Mouse (Mus musculus): ENCODE results near the gene Rpa1. TPM values are rescaled to one million over a fixed set of nuclear protein-coding genes. Genes with fewer than 3 reads are reported as not detected.

Gene Rpa1
- total and polyA plus RNA-seq, 3 experiments = 230 to 357 (median 287) TPM

DNA sequence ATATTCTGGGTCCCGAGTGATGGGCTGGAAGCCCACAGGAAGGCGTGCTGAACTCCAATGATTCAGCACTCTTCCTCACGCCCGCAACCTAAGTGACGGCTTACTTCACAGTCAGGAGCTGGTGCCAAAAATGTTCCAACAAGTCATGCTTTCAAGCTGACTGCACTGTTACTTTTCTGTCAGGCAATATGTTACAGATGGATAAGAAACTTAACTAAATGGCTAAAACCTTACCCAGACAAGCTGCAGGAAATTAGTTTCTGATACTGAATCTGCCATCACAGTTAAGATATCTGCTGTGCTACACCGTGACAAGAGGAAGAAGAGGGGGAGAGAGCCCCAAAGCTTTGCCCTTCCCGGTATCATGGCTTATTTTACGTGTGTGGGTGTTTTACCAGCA is 34.3 kb downstream of the Rpa1 start:
- Histone ChIP-seq H3K4me2 (ENCODE audit: insufficient read depth, low read depth, poor library complexity, severe bottlenecking) (no peak overlapping the region), H3K4me3 (replicated peaks in 1 of 3; ENCODE audit: low read depth in 2 of 3, low read length in 2 of 3, poor library complexity in 1 of 3) (no peak overlapping the region), H3K27ac (ENCODE audit: insufficient read depth, low read depth) (no peak overlapping the region), H3K9ac (ENCODE audit: insufficient read depth, low read depth) (no peak overlapping the region), H3K79me2 (replicated peaks; ENCODE audit: control insufficient read depth, extremely low read depth, insufficient read depth, poor library complexity, severe bottlenecking) (no peaks in the 10 kb centered on the region; the same call in 1 of the 2 replicates), H3K27me3 (replicated peaks) (no peaks in the 10 kb centered on the region), H3K9me3 (replicated peaks; ENCODE audit: low read length) (no peaks in the 10 kb centered on the region), H3K4me1 (ENCODE audit: control insufficient read depth in 1 of 2, insufficient read depth in 2 of 2) (peaks cover 3 to 9% of the 10 kb centered on the region in 2 experiments; a peak in 3 of 4 replicates), H3K36me3 (replicated peaks in 1 of 2; ENCODE audit: control insufficient read depth in 1 of 2, insufficient read depth in 1 of 2, low read length in 1 of 2) (peaks cover 74 to 94% of the 10 kb centered on the region in 2 experiments)
- dilution Hi-C loops (cut with MboI; ENCODE audit: extremely low pct_ligation_motif_present, extremely low pct_unique_long_range_greater_than_20kb, low sequenced_read_pairs) = no loop called here
- in situ Hi-C loops (cut with MboI; ENCODE audit: low pct_ligation_motif_present, low pct_unique_long_range_greater_than_20kb, low sequenced_read_pairs) = no loop called here
- TF ChIP-seq USF1 (IDR thresholded peaks at IDR 0.05; ENCODE audit: low read depth, low read length) (no peak), RAD21 (IDR thresholded peaks at IDR 0.05; ENCODE audit: low read depth, low read length) (no peak), BHLHE40 (IDR thresholded peaks at IDR 0.05; ENCODE audit: low read depth, low read length) (no peak), SMC3 (IDR thresholded peaks at IDR 0.05; ENCODE audit: low read depth, low read length) (no peak), MEF2A (IDR thresholded peaks at IDR 0.05; ENCODE audit: borderline replicate concordance, low read depth, low read length) (no peak), MYC (IDR thresholded peaks at IDR 0.05; ENCODE audit: low read depth, low read length) (no peak), EP300 (IDR thresholded peaks at IDR 0.05; ENCODE audit: low read length) (no peak), CHD2 (IDR thresholded peaks at IDR 0.05; ENCODE audit: low read length) (no peak), UBTF (IDR thresholded peaks at IDR 0.05; ENCODE audit: low read depth, low read length) (no peak), ZNF384 (IDR thresholded peaks at IDR 0.05; ENCODE audit: low read depth, low read length) (no peak), CTCF (conservative IDR thresholded peaks at IDR 0.05 in 1 of 2, IDR thresholded peaks at IDR 0.05 in 1 of 2; ENCODE audit: low read depth in 2 of 2, low read length in 2 of 2) (no peak), JUN (IDR thresholded peaks at IDR 0.05; ENCODE audit: insufficient read depth, low read depth, low read length) (no peak), HCFC1 (IDR thresholded peaks at IDR 0.05; ENCODE audit: low read depth, low read length) (no peak), RCOR1 (conservative IDR thresholded peaks at IDR 0.05; ENCODE audit: low read depth, low read length) (no peak), IRF4 (IDR thresholded peaks at IDR 0.05; ENCODE audit: low read depth, low read length) (no peak)
- no peak for DNase-seq (ENCODE audit: extremely low read depth)

GRCm38 (mm10) chr11:75311751-75312150 is 36.4 kb downstream of the Rpa1 start:
- Histone ChIP-seq H3K79me2 (replicated peaks; ENCODE audit: control insufficient read depth, extremely low read depth, insufficient read depth, poor library complexity, severe bottlenecking) (no peaks in the 10 kb centered on the region), H3K4me3 (replicated peaks in 1 of 3; ENCODE audit: low read depth in 2 of 3, low read length in 2 of 3, poor library complexity in 1 of 3) (no peak overlapping the region), H3K4me1 (ENCODE audit: control insufficient read depth in 1 of 2, insufficient read depth in 2 of 2) (no peaks in the 10 kb centered on the region), H3K9ac (ENCODE audit: insufficient read depth, low read depth) (no peak overlapping the region), H3K4me2 (ENCODE audit: insufficient read depth, low read depth, poor library complexity, severe bottlenecking) (no peak overlapping the region), H3K36me3 (replicated peaks in 1 of 2; ENCODE audit: control insufficient read depth in 1 of 2, insufficient read depth in 1 of 2, low read length in 1 of 2) (peaks cover 82 to 96% of the 10 kb centered on the region in 2 experiments), H3K27me3 (replicated peaks) (no peaks in the 10 kb centered on the region), H3K27ac (ENCODE audit: insufficient read depth, low read depth) (no peak overlapping the region), H3K9me3 (replicated peaks; ENCODE audit: low read length) (no peaks in the 10 kb centered on the region)
- dilution Hi-C loops (cut with MboI; ENCODE audit: extremely low pct_ligation_motif_present, extremely low pct_unique_long_range_greater_than_20kb, low sequenced_read_pairs) (no loop called here), in situ Hi-C loops (cut with MboI; ENCODE audit: low pct_ligation_motif_present, low pct_unique_long_range_greater_than_20kb, low sequenced_read_pairs) (no loop called here)
- no peak for DNase-seq (ENCODE audit: extremely low read depth)
- TF ChIP-seq E2F4 (IDR thresholded peaks at IDR 0.05; ENCODE audit: insufficient replicate concordance, low read depth, low read length) (no peak), KAT2A (IDR thresholded peaks at IDR 0.05; ENCODE audit: insufficient replicate concordance, low read length) (no peak), USF2 (conservative IDR thresholded peaks at IDR 0.05; ENCODE audit: low read depth, low read length) (no peak), TCF12 (IDR thresholded peaks at IDR 0.05; ENCODE audit: low read depth, low read length) (no peak), SMC3 (IDR thresholded peaks at IDR 0.05; ENCODE audit: low read depth, low read length) (no peak), ZMIZ1 (IDR thresholded peaks at IDR 0.05; ENCODE audit: low read depth, low read length) (no peak), USF1 (IDR thresholded peaks at IDR 0.05; ENCODE audit: low read depth, low read length) (no peak), SIN3A (IDR thresholded peaks at IDR 0.05; ENCODE audit: low read length) (no peak), BHLHE40 (IDR thresholded peaks at IDR 0.05; ENCODE audit: low read depth, low read length) (no peak), MAX (IDR thresholded peaks at IDR 0.05; ENCODE audit: low read length) (no peak), RAD21 (IDR thresholded peaks at IDR 0.05; ENCODE audit: low read depth, low read length) (no peak), NELFE (IDR thresholded peaks at IDR 0.05; ENCODE audit: low read depth, low read length) (no peak), NRF1 (IDR thresholded peaks at IDR 0.05; ENCODE audit: low read depth, low read length) (no peak), POLR2AphosphoS2 (IDR thresholded peaks at IDR 0.05; ENCODE audit: low read depth, low read length) (no peak), PAX5 (IDR thresholded peaks at IDR 0.05; ENCODE audit: low read length) (no peak), HCFC1 (IDR thresholded peaks at IDR 0.05; ENCODE audit: low read depth, low read length) (no peak)
